In the genomic region with DNA sequence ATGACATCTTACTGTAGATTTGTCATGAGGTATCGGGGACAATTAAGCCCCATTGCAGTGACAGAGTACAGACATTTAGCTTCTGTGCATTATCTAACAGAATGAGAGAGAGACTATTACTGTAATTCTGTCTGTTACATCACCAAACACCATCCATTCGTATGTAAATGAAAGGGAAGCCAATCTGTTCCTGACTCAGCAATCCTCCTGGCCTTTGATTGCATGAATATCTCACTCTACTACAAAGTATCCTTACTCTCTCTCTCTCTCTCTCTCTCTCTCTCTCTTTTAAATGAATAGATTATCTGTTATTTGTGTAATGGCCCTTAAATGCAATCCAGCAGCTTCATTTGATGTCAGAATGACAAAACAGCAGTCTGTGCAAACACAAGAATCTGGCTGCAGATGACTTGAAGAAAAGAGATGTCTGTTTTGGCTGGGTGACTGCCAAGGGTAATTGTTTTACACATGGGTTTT, we compare ENCODE assay signal across 20 mouse cellular contexts. TPM values are rescaled to one million over a fixed set of nuclear protein-coding genes. Genes with fewer than 3 reads are reported as not detected.
A peak's percentile ranks its signal among the peaks of the same experiment; 100 is the strongest.
DNase-seq lines count a peak whose midpoint lies in the region; ATAC-seq lines count a peak whose summit lies in the region.
"Had no signal": no experiment of that assay in that cellular context is flagged by ENCODE, and none has a peak within 500 bp of the region (broad histone marks: within the 10 kb centered on the region; RNA-seq: fewer than 3 reads in every experiment).

No protein-coding gene starts in this region.

- WGBS in hindbrain, embryonic 15.5 days: 52% methylated on average over 2 of the region's 2 CpGs
- 66% methylated on average over 2 of the region's 2 CpGs for WGBS in hindbrain, embryonic 12.5 days
- 68% methylated on average over 2 of the region's 2 CpGs for WGBS in neural tube, embryonic 12.5 days
- 40% methylated on average over 2 of the region's 2 CpGs for WGBS in neural tube, embryonic 15.5 days

- H3K4me3 ChIP-seq in hindbrain, embryonic 15.5 days: no peak overlapping the region
- no peak overlapping the region for H3K4me3 ChIP-seq in hindbrain, embryonic 12.5 days
- H3K4me3 ChIP-seq in neural tube, embryonic 12.5 days: no peak overlapping the region
- no peak overlapping the region for H3K4me3 ChIP-seq in neural tube, embryonic 15.5 days (replicated peaks)
- H3K4me3 ChIP-seq: embryonic facial prominence, embryonic 15.5 days; heart, embryonic 12.5 days; liver, embryonic 13.5 days; stomach, embryonic 15.5 days had no signal

- 0 out of 2 replicates have a peak, but pooled peaks cover 3% of the 10 kb centered on the region for H3K4me1 ChIP-seq in hindbrain, embryonic 15.5 days (replicated peaks)
- no peaks in the 10 kb centered on the region for H3K4me1 ChIP-seq in hindbrain, embryonic 12.5 days
- H3K4me1 ChIP-seq in neural tube, embryonic 12.5 days: no peaks in the 10 kb centered on the region
- no peaks in the 10 kb centered on the region for H3K4me1 ChIP-seq in neural tube, embryonic 15.5 days
- H3K4me1 ChIP-seq: embryonic facial prominence, embryonic 15.5 days; heart, embryonic 12.5 days; liver, embryonic 13.5 days; stomach, embryonic 15.5 days had no signal

- no peaks in the 10 kb centered on the region for H3K36me3 ChIP-seq in hindbrain, embryonic 15.5 days
- no peaks in the 10 kb centered on the region for H3K36me3 ChIP-seq in hindbrain, embryonic 12.5 days
- H3K36me3 ChIP-seq in neural tube, embryonic 12.5 days: no peaks in the 10 kb centered on the region
- no peaks in the 10 kb centered on the region for H3K36me3 ChIP-seq in neural tube, embryonic 15.5 days
- H3K36me3 ChIP-seq: embryonic facial prominence, embryonic 15.5 days; heart, embryonic 12.5 days; liver, embryonic 13.5 days; stomach, embryonic 15.5 days had no signal

- H3K4me2 ChIP-seq in hindbrain, embryonic 15.5 days: no peak overlapping the region
- H3K4me2 ChIP-seq in hindbrain, embryonic 12.5 days (replicated peaks): no peak overlapping the region
- no peak overlapping the region for H3K4me2 ChIP-seq in neural tube, embryonic 12.5 days (replicated peaks)
- H3K4me2 ChIP-seq in neural tube, embryonic 15.5 days: no peak overlapping the region
- H3K4me2 ChIP-seq: embryonic facial prominence, embryonic 15.5 days; heart, embryonic 12.5 days; liver, embryonic 13.5 days; stomach, embryonic 15.5 days had no signal

- peak; percentile 63; the same call in 1 of the 2 replicates for ATAC-seq in hindbrain, embryonic 15.5 days (ENCODE audit: low FRiP score, low read depth)
- ATAC-seq in hindbrain, embryonic 12.5 days (ENCODE audit: low FRiP score): no peak; the same call in 1 of the 2 replicates
- ATAC-seq in neural tube, embryonic 12.5 days (ENCODE audit: low FRiP score, low read depth): peak; percentile 29; the same call in 1 of the 2 replicates
- ATAC-seq in neural tube, embryonic 15.5 days (ENCODE audit: low FRiP score): 0 out of 2 replicates have a peak, but pooled peaks have one; percentile 41
- ATAC-seq in erythroblast, adult 5-6 weeks (replicated peaks; ENCODE audit: low FRiP score, poor library complexity, severe bottlenecking): no peak

- no peak for DNase-seq in neural tube, embryonic 10.5 days (ENCODE audit: extremely low spot score, low spot score)
- DNase-seq in brain, embryonic 18.5 days (ENCODE audit: low read depth, low spot score): peak; percentile 24
- DNase-seq in adrenal gland, adult 8-10 months: no peak
- DNase-seq: cerebellum, adult 18-20 months; heart, postnatal 36 days; kidney, adult 11 months; kidney, postnatal 14 days; liver, embryonic 13.5 days; right cerebral cortex, adult 18-20 months; spleen, adult 18-20 months; thymus, postnatal 25 days had no signal

- no peaks in the 10 kb centered on the region for H3K27me3 ChIP-seq in hindbrain, embryonic 15.5 days
- no peaks in the 10 kb centered on the region for H3K27me3 ChIP-seq in hindbrain, embryonic 12.5 days
- H3K27me3 ChIP-seq in neural tube, embryonic 12.5 days (replicated peaks): no peaks in the 10 kb centered on the region
- no peaks in the 10 kb centered on the region for H3K27me3 ChIP-seq in neural tube, embryonic 15.5 days (replicated peaks)
- H3K27me3 ChIP-seq: embryonic facial prominence, embryonic 15.5 days; heart, embryonic 12.5 days; liver, embryonic 13.5 days; stomach, embryonic 15.5 days had no signal

- H3K9ac ChIP-seq in hindbrain, embryonic 15.5 days: no peak overlapping the region
- no peak overlapping the region for H3K9ac ChIP-seq in hindbrain, embryonic 12.5 days
- H3K9ac ChIP-seq in neural tube, embryonic 12.5 days: no peak overlapping the region
- no peak overlapping the region for H3K9ac ChIP-seq in neural tube, embryonic 15.5 days (replicated peaks)
- H3K9ac ChIP-seq: embryonic facial prominence, embryonic 15.5 days; heart, embryonic 12.5 days; liver, embryonic 13.5 days; stomach, embryonic 15.5 days had no signal

- no peak overlapping the region for H3K27ac ChIP-seq in hindbrain, embryonic 15.5 days (replicated peaks)
- no peak overlapping the region for H3K27ac ChIP-seq in hindbrain, embryonic 12.5 days
- no peak overlapping the region for H3K27ac ChIP-seq in neural tube, embryonic 12.5 days
- no peak overlapping the region for H3K27ac ChIP-seq in neural tube, embryonic 15.5 days (replicated peaks)
- H3K27ac ChIP-seq: embryonic facial prominence, embryonic 15.5 days; liver, embryonic 13.5 days; stomach, embryonic 15.5 days had no signal

- H3K9me3 ChIP-seq in hindbrain, embryonic 15.5 days: no peaks in the 10 kb centered on the region
- H3K9me3 ChIP-seq in hindbrain, embryonic 12.5 days (replicated peaks): no peaks in the 10 kb centered on the region
- no peaks in the 10 kb centered on the region for H3K9me3 ChIP-seq in neural tube, embryonic 12.5 days
- H3K9me3 ChIP-seq in neural tube, embryonic 15.5 days (replicated peaks): no peaks in the 10 kb centered on the region
- H3K9me3 ChIP-seq: embryonic facial prominence, embryonic 15.5 days; heart, embryonic 12.5 days; liver, embryonic 13.5 days; stomach, embryonic 15.5 days had no signal

RNA-seq across cellular contexts. Expression of a gene that starts 32.8 kb away (rescaled TPM):
- polyA plus RNA-seq in hindbrain, embryonic 15.5 days (2015; fragmentation: Nextera tagmentation; extraction: Ambion mirVana): 9.7 and 14.7 TPM in 2 replicates
- polyA plus RNA-seq in hindbrain, embryonic 12.5 days (2016; fragmentation: Nextera tagmentation; extraction: Ambion mirVana): 3.3 and 6.1 TPM in 2 replicates
- polyA plus RNA-seq in neural tube, embryonic 12.5 days (2016; fragmentation: Nextera tagmentation; extraction: Ambion mirVana): 6.3 and 7.3 TPM in 2 replicates
- 10.0 and 12.9 TPM in 2 replicates for polyA plus RNA-seq in neural tube, embryonic 15.5 days (2015; fragmentation: Nextera tagmentation; extraction: Ambion mirVana)
- total RNA-seq in adrenal gland, adult 8-10 months (2022): under 1 TPM; 0.51 to 0.90 (median 0.75) TPM
- total RNA-seq in erythroblast, adult 5-6 weeks (2015; ENCODE audit: low replicate concordance): not detected in 2 replicates
- not detected in 2 replicates for total RNA-seq in erythroblast, adult 5-6 weeks (2017; ENCODE audit: low replicate concordance)
- total RNA-seq: heart, postnatal 36 days; monocyte, adult 5-6 weeks had no signal
- polyA plus RNA-seq: liver, embryonic 13.5 days had no signal

Comparison
In these comparisons a context has a peak if more than half of its experiments do, and no peak if none do; other contexts are left out.
1. ATAC-seq: peak in hindbrain, embryonic 15.5 days (single experiment), neural tube, embryonic 12.5 days (single experiment) and neural tube, embryonic 15.5 days (single experiment); none in hindbrain, embryonic 12.5 days (single experiment) and erythroblast, adult 5-6 weeks (single experiment).